Mouse (Mus musculus) adrenal gland, postnatal 36 days (tissue): Measurements from ENCODE around the gene Uck2. TPM values are rescaled to one million over a fixed set of nuclear protein-coding genes. Genes with fewer than 3 reads are reported as not detected.
A peak's percentile ranks its signal among the peaks of the same experiment; 100 is the strongest.

Experiments
- DNase-seq, 2 experiments: peaks; one replicate each; pipeline ENCODE4 v3.0.0; 2021; ENCODE audit warnings: mixed read lengths in 1 of 2
- microRNA-seq: library from miRNA; unstranded; fragments of <30 nt; microRNA quantifications from one replicate; pipeline ENCODE4 v1.2.0, GENCODE M21; 2021
- total RNA-seq, 2 experiments: library from RNA; stranded (reverse); gene quantifications; 2 replicates each; pipeline ENCODE4 v1.2.3; 2021

Gene Uck2
- total RNA-seq, 2 experiments from 2014 or later, result 60.6 to 65.0 TPM

GRCm38 (mm10) chr1:167211979-167212614 is 73.0 kb downstream of the Uck2 start:
- DNase-seq, result peak; percentile 65 to 79

GRCm38 (mm10) chr1:167208816-167209215 is 76.3 kb downstream of the Uck2 start:
- no peak for DNase-seq

- no peak for DNase-seq
These were observed 79.9 kb downstream of the Uck2 start for GRCm38 (mm10) chr1:167205177-167205750.

GRCm38 (mm10) chr1:167204421-167204820 is 80.7 kb downstream of the Uck2 start:
- no peak for DNase-seq

GRCm38 (mm10) chr1:167194766-167195165 is 90.4 kb downstream of the Uck2 start:
- DNase-seq, result no peak

GRCm38 (mm10) chr1:167187791-167188190 is 97.3 kb downstream of the Uck2 start:
- peak; percentile 17 to 48 for DNase-seq

- no peak for DNase-seq
These were observed 103.1 kb downstream of the Uck2 start for GRCm38 (mm10) chr1:167181919-167182616.

Small RNA genes lying within 50 kb of the gene (microRNA-seq; reads per million reads assigned to microRNA genes)
- gene Mir6347, result not detected

Other genes with a start within 250 kb of the Uck2 start
- gene Tmco1, start 23.1 kb upstream of the Uck2 start, total RNA-seq, result 100 to 1,000 TPM; 148 to 170 TPM
- gene Aldh9a1, start 64.7 kb upstream of the Uck2 start, total RNA-seq, result 10 to 100 TPM; 63.5 to 87.4 TPM
- gene Mgst3, start 108.5 kb upstream of the Uck2 start, total RNA-seq, result 100 to 1,000 TPM in 1 of 2 experiments, 10 to 100 TPM in 1; 68.8 to 100 TPM
- under 1 TPM in 1 of 2 experiments, not detected in 1; 0.23 TPM for gene Lrrc52, start 181.5 kb upstream of the Uck2 start, total RNA-seq